8 mouse cellular contexts compared by ENCODE assay signal in genomic region chr7:79148711-79149266, GRCm38 (mm10). TPM values are rescaled to one million over a fixed set of nuclear protein-coding genes. Genes with fewer than 3 reads are reported as not detected.
DNase-seq lines count a peak whose midpoint lies in the region; ATAC-seq lines count a peak whose summit lies in the region.

TSS of gene Mfge8 (minus strand) at chr7:79149060.

- peak; percentile 93 to 97 for DNase-seq in adrenal gland, adult (ENCODE audit: inconsistent age in 2 of 2, low spot score in 1 of 2)
- peak; percentile 91 for DNase-seq in embryo, embryonic 10 days (ENCODE audit: low spot score)
- peak; percentile 91 for DNase-seq in gastrocnemius, postnatal 25 days
- peak; percentile 66 to 92 for DNase-seq in left cerebral cortex, postnatal 10 days (ENCODE audit: extremely low spot score in 1 of 2, low spot score in 2 of 2)
- DNase-seq in right cerebral cortex, postnatal 10 days (ENCODE audit: low spot score in 2 of 2), result peak; percentile 82 to 84
- peak; percentile 89 for DNase-seq in urinary bladder, postnatal 25 days (ENCODE audit: low spot score)

- intact Hi-C loops in left cerebral cortex, postnatal 10 days (cut with DNase I), result no loop called here

- peak; percentile 67 for ATAC-seq in inflammation-experienced regulatory T-cells, adult 6 months
- peak; percentile 97 for ATAC-seq in megakaryocyte progenitor cell, adult 5-6 weeks (replicated peaks; ENCODE audit: poor library complexity)

RNA-seq across cellular contexts. Expression of gene Mfge8, which starts in this region (rescaled TPM):
- total RNA-seq in gastrocnemius, postnatal 25 days (2021), result 10 to 100 TPM; 46.9 to 52.5 TPM
- 10 to 100 TPM; 16.7 to 18.5 (median 18.4) TPM for polyA plus RNA-seq in inflammation-experienced regulatory T-cells, adult 6 months (2017; shearing (Covaris generic))
- total RNA-seq in left cerebral cortex, postnatal 10 days (2021), result 100 to 1,000 TPM; 148 to 163 TPM
- total RNA-seq in megakaryocyte progenitor cell, adult 5-6 weeks (2015), result 8.4 and 10.4 TPM in 2 replicates
- total RNA-seq in megakaryocyte progenitor cell, adult 5-6 weeks (2017), result 9.9 and 10.7 TPM in 2 replicates

Comparison
In these comparisons a context has a peak if more than half of its experiments do, and no peak if none do; other contexts are left out.
1. Peak in every context shown above with its lines: DNase-seq and ATAC-seq.
2. RNA of gene Mfge8 (total RNA-seq): 148 to 163 TPM in left cerebral cortex, postnatal 10 days and 46.9 to 52.5 TPM in gastrocnemius, postnatal 25 days; 8.4 to 10.7 TPM in megakaryocyte progenitor cell, adult 5-6 weeks; every median in the first group is over 4 times any median in the second.